Mouse (Mus musculus): ENCODE measurements around the gene Kcng4.

Kcng4 gene

DNA sequence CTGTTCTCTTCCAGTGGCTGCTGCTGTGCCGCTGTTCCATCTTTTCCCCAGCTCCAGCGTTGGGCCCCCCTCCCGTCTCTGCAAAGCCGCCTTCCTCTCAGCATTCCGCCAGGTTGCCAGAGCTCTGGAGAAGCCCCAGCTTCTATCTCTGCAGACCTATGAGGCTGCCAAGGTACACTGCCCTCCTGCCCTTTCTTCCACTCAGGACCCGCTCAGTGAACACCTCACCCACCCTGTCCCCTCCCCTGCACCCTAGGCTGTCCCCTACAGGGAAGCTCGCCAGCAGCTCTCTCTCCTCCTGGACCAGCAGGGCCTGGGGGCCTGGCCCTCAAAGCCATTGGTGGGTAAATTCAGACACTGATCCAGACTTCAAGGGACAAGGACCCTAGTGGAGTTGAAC is 19.1 kb downstream of the Kcng4 start:
- DNase-seq (ENCODE audit: low spot score in 2 of 2): no peak

- DNase-seq (ENCODE audit: low spot score in 2 of 2): no peak
Observed at GRCm38 (mm10) chr8:119615096-119615495, 20.4 kb downstream of the Kcng4 start.

DNA sequence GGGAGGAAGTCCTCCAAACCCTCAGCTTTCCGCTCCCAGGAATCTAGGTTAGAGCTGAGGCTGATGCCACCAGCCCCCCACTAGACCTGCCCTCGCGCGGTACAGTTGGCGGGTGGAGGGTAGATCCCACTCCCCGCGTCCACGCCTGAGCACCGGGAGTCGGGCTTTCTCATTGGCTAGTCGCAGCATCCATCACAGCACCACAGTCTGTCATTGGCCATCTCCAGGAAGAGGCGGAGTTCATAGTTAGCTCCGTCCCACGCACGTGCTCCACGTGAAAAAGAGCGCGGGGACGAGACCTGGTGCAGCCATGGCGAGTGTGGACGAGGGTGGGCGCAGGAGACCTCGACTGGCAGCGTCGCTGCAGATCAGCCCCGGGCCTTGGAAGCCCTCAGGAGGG is 23.0 kb downstream of the Kcng4 start, which contains the start of gene Adad2:
TSS of gene Adad2 (plus strand) at position 277 of the 400 bp plus-strand sequence.
- DNase-seq (ENCODE audit: low spot score in 2 of 2): no peak

DNA sequence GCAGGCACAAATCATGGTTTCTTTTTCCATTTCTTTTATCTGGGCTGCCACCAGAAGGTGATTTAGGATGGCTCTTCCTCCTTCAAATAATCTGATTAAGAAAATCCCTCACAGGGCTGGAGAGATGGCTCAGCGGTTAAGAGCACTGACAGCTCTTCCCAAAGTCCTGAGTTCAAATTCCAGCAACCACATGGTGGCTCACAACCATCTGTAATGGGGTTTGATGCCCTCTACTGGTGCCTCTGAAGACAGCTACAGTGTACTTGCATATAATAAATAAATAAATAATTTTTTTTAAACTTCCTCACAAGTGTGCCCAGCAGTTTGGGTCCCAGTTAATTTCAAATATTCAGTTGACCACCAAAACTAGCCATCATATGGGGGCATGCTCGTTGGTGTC is 29.3 kb downstream of the Kcng4 start:
- no peak for DNase-seq (ENCODE audit: low spot score in 2 of 2)

DNA sequence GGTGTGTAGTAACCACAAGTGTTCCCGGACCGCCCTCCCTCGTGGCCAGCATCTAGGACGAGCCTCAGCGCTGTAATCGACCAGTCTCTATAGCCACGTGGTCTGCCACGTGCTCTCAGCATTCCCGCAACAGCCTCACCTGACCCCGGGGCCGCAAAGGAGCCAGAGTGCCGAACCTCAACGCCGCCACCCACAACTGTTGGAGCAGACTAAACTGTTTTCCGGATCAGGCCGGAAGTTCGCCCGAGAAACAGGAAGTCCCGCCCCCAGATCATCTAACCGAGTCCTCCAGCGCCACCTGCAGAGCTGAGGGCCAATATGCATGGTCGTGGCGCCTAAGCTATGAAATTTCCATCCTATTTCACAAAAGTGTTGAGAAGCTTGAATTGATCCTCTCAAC is 30.5 kb downstream of the Kcng4 start, which contains the start of gene Taf1c:
TSS of gene Taf1c (minus strand) at position 227 of the 400 bp plus-strand sequence.
- DNase-seq (ENCODE audit: low spot score in 2 of 2): peak; percentile 95

DNA sequence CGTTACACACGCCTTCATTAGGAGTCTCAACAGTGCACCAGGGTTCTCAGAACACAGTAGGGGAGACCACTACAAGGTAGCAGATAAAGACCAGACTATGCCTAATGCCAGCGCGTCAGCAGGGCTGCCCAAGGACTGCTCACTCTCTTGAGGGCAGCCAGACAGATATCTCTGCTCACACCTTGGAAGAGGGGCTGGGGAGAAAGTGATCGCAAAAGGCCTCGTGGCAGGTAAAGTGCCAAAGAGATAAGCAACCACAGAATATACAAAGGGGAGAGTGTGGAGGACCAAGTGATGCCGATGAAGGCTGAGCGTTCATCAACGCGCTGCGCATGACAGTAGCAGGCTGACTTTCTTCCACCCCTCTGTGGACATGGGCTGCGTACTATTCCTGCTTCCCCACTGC is 31.1 kb downstream of the Kcng4 start:
- DNase-seq (ENCODE audit: low spot score in 2 of 2): no peak

GRCm38 (mm10) chr8:119603771-119604170 is 31.7 kb downstream of the Kcng4 start:
- DNase-seq (ENCODE audit: low spot score in 2 of 2): no peak

DNA sequence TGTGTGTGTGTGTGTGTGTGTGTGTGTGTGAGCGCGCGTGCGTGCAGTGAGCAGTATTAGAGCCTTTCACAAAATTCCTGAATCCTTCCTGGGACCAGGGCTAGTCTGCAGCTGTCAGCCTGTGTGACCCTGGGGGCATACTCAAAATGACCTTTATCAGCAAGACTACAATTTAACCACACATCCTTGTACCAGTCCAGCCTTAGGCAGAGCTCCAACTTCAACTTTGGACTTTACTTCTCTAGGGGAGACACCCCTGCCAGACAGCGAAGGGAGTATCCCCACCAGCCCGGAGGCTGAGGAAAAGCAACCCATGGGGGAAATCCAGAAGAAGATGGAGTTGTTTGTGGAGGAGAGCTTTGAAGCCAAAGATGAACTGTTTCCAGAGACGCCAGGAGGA is 44.0 kb downstream of the Kcng4 start:
- DNase-seq (ENCODE audit: low spot score in 2 of 2): no peak

- DNase-seq (ENCODE audit: low spot score in 2 of 2): no peak
Observed at GRCm38 (mm10) chr8:119590348-119590747, 45.1 kb downstream of the Kcng4 start.

DNA sequence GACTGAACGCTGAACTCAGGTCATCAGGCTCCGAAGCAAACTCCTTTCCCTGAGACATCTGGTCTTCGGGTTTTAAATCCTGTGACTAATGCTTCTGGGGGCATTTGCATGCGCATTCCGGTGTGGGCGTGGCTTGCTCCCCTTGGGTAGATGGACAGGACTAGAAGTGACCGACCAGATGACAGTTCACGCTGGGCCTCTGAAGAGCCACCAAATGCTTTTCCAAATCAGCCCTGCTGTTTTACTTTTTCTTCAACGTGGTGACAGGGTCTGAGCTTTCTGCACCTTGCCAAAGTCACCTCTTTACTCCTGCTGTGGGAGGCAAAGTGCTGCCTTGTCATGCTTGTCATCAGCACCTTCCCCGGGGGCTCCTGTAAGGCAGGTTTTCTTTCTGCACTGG is 46.6 kb downstream of the Kcng4 start:
- no peak for DNase-seq (ENCODE audit: low spot score in 2 of 2)

- no peak for DNase-seq (ENCODE audit: low spot score in 2 of 2)
Observed at GRCm38 (mm10) chr8:119588321-119588720, 47.2 kb downstream of the Kcng4 start.

- no peak for DNase-seq (ENCODE audit: low spot score in 2 of 2)
Observed at GRCm38 (mm10) chr8:119585901-119586300, 49.6 kb downstream of the Kcng4 start.

GRCm38 (mm10) chr8:119580441-119581161 is 54.9 kb downstream of the Kcng4 start:
- no peak for DNase-seq (ENCODE audit: low spot score in 2 of 2)

DNA sequence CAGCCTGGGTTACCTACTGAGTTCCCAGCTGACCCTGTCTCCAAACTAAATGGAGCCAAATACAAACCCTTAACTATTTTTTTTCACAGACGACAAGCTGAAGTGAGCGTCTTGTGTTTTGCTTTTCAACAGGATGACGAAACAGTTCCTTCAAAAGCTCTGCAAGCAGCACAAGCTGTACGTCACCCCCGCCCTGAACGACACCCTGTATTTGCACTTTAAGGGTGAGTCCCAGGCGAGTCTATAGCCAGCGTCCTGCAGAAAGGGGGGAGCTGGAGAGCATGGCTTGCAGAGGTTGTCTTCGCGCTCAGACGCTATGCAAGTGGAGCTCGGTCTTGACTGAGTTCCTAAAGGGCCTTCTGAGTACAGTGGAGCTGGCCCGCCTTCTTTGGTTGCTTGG is 56.4 kb downstream of the Kcng4 start:
- DNase-seq (ENCODE audit: low spot score in 2 of 2): no peak

GRCm38 (mm10) chr8:119575366-119575726 is 60.1 kb downstream of the Kcng4 start:
- DNase-seq (ENCODE audit: low spot score in 2 of 2): no peak

DNA sequence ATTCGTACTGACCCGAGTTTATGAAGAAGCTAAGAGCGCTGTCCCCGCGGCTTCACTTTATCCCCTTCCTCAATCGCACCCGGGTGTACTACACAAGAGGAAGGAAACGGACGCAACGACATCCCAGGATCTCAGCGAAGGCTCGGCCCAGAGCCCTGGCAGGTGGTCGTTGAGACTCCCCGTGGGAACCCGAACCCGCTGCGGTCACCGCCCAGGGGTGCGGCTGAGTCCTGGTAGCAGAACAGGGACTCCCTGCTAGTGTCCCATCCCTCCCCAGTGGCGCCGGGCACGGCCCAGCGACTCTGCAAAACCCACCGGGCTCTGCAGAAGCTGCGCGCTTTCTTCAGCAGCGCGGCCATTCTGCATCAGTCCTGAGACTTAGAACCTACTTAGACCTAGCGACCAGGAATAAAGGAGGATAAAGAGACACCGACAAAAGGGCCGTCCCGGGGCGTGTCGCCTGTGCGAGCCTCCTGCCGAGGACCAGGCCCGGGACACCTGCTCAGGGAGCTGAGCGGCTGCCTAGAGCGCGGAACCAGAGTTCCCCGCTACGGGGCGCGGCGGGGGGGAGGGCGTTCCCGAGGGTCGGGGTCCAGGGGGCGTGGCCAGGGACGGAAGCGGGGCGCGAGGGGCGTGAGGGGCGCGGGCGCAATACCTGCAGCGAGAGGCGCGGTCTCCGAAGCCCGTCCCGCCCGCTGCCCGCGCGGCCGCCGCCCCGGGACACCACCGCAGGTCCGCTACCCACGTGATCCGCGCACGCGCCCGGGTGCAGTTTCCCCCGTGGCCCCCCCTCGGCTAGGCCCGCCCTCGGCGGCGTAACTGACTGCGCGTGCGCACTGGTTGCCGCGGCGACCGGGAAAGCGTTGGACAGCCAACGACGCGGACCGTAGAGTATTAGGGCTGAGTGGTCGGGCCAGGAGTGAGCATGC is 60.8 kb downstream of the Kcng4 start, which contains the start of the genes Hsdl1 and Dnaaf1:
TSS of gene Hsdl1 (minus strand) at position 747 of the 929 bp plus-strand sequence.
TSS of gene Dnaaf1 (plus strand) at position 799 of the 929 bp plus-strand sequence.
- DNase-seq (ENCODE audit: low spot score in 2 of 2): peak; percentile 95 to 97
